Mouse (Mus musculus): ENCODE measurements around the gene Gm28038. TPM values are rescaled to one million over a fixed set of nuclear protein-coding genes. Genes with fewer than 3 reads are reported as not detected.

The Gm28038 gene
- total RNA-seq (2021) = not detected in 2 replicates
- long read RNA-seq = 0 reads

DNA sequence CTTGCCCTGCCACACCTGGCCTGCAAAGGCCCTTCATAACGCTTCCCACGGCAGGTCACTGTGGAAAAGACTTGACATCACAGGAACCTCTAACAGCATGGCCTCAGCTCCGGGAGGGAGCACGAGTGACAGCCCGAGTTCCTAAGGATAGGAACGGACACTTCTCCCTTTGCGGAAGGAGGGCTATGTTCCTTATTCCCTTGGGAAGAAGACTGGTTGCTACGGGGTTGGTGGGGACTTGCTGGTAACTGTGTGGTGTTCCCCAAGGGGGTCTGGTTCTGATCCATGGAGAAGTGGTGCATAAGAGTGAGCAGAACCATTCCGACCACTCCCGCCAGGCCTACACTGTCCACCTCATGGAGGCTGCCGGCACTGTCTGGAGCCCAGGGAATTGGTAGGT, at the start of gene Gm28038:
TSS of gene Gm28038 (plus strand) at position 301 of the 400 bp plus-strand sequence.
- no peak for DNase-seq

DNA sequence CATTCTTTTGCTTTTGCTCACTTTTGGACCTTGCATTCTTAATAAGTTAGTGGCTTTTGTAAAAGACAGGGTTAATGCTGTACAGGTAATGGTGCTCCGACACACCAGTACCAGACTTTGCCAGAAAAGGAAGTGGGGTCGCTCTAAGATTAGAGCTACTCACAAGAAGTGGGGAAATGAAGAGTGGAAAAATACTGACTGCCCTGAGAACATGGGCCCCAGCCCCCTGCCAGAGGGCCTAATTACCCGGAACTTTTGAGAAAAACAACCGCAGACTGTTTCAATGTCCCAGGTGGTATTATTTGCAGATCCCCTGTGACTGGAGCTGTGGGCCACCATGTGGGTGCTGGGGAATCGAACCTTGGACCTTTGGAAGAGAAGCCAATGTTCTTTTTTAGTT, 45.2 kb upstream of the Gm28038 start:
- no peak for DNase-seq

DNA sequence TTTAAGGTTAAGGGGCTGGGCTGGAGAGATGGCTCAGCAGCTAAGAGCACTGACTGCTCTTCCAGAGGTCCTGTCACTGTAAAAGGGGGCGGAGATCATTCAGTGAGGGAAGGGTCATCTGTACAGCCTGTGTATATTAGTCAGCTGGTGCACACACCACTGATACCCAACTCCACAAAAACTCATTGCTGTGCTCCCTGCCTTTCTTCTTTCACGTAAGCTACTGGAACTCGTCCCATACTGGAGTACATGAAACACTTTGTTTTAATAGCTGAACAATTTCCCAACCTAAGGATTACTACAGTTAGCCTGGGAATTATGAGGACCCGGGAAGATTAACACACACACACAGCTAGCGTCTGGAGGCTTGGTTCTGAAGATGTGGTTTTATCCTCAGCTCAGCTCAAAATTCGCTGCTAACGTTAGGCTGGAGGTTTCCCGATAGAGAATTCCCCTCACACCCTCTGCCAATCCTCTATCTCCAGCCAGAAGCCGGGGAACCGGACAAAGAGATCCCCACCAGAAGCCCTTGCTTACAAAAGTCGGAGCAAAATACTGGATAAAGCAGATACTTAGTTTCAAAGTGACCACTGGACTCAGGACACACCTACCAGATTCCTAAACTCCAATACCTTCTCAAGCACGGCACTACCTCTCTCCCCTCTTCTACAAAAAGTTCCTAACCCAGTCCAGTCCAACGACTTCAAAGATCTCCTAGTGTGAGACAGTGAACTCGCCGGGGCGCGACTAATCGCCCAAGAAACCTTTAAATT, 44.2 kb upstream of the Gm28038 start:
- DNase-seq = no peak

DNA sequence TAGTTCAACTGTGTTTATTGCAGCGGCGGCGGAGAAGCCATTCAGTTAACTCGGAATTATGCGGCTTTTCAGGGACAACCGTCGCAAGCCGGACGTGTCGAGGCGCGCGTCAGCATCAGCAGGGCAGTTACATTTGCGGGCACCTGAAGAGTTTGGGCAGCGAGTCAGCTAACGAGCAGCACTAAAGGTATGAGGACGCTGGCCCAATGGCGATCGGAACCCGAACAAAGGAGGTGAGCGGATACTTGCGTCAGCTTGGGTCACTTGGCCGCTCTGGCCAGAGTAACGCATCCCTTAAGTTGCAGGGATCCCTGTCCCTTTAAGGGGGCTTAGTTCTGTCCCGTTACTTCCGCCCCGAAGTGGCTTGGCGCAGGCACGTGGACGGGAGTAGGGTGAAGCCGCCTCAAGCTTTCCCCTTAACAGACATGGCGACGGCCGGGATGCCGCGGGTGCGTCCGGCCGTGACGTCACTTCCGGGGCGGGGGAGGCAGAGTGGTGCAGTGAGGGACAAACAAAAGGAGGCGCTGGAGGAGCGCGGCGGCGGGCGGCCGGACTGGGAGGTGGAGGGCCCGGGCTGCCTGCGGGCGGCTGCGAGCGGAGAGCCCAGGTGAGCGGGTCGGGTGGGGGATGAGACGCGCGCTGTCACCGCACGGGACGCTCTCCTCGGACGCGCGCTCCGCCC, 43.5 kb upstream of the Gm28038 start, which contains the start of gene Lrrc8a:
TSS of gene Lrrc8a (plus strand) at position 517 of the 682 bp plus-strand sequence.
- DNase-seq = peak; percentile 100

DNA sequence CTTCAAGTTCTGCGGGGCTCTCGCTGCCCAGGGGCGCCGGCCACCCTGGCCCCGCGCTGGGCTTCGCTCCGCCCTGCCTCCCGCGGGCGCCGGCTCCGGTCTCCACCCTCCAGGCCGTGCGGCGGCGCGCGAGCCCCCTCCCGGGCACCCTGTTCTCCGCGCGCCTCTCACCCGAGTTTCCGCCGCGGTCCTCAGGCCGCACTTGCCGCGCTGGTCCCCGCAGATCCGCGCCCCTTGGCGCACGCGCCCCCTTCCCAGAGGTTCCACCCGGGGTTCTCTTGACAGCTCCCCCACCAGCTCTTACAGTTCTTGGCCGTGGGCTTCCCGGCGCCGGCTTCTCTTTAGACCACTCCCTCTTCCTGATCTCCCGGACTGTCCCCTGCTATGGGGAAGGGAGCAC, 43.0 kb upstream of the Gm28038 start:
- DNase-seq = peak; percentile 81

DNA sequence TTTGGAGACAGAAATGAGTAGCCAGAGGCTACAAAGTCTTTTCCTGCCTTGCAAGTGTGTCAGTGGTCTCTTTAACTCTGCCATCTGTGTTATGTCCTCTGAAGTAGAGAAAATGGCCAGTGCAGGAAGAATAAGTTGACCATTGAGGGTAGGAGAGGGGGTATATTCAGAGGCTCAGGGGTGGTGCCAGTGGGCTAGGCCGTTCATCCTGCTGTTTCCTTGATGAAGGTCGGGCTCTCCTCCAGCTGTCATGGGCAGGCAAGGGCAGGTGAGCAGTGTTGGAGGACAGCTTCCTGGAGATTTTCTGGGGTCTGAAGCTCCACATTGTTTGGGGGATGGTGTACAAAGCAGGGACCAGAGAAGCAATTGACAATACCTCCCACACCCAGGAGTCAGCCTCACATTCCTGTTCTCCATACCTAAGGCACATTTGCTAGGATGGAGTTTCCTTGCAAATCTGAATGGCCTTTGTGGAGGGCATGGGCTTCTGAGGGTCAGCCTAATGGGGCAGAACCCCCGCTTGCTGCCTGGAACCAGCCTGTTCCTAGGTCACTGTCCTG, 41.9 kb upstream of the Gm28038 start:
- DNase-seq = no peak

DNA sequence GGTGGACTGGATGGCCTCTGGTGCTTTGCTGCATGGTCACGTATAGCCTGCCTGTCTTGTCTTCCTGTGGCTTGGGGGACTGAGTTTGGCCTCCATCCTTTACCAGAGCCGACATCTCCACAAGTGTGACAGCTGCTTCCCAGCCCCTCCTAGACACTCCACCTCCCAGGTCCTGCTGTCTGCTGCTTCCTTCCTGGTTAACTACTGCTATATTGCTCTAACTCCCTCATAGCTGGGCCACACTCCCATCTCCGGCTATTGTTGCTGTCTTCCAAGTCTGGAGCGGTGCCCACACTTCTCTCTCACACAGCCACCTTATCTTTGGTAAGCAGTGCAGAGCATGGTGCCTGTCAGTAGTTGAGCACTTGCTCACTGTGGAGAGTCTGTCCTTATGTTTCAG, 41.1 kb upstream of the Gm28038 start:
- DNase-seq = no peak

DNA sequence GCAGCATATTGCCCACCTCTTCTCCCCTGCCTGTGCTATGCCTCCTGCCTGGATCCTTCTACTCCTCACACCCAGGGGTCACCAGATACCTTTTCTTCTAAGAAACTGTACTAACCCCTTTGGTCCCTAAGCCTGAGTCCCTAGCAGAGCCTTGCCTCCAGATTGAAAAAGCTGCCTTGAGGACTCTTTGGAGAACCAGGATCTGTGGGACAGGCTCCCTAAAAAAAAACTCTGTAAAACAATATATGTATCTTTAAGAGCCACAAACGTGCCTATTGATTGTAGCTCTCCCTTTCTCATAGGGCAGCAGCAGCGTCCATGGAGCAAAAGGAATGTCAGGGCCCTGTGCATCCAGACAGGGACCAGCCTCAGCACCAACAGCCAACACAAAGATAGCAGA, 40.6 kb upstream of the Gm28038 start, which contains the start of gene Gm28035:
TSS of gene Gm28035 (plus strand) at position 301 of the 400 bp plus-strand sequence.
- no peak for DNase-seq

DNA sequence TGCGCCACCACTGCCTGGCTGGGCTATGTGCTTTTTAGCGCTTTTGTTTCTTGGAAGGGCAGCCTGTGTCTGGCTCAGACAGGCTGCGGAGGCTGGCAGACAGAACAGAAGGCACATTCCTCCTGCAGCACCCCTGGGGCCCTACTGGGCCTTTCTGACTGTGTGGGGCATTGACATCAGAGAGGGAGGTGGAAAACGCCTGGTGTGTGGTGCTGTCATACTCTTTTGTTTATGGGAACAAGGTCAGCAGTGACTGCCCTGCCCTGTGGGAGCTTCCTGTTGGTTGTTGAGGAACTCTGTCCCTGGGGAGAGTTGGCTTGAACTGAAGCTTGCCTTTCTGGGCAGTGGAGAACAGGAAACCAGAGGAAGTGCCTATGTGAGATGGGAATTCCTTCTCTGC, 38.3 kb upstream of the Gm28038 start:
- DNase-seq = peak; percentile 59

DNA sequence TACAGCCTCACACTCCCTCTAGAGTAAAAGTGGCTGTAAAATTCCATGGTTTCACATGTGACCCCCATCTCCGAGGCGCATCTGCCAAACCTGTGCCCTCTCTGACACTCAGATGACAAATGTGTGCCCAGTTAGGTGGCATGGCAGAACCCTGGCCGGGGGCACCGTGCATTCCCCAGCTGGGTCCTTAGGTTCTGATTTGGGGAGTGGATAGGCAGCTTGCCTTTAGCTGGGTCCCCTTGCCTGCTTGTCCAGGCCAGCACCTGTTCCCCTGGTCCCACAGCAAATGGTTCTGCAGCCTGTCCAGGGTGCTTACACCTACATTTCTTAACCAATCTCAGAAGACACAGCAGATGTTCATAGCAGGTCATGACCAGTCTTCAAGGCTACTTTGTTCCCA, 37.5 kb upstream of the Gm28038 start:
- no peak for DNase-seq

DNA sequence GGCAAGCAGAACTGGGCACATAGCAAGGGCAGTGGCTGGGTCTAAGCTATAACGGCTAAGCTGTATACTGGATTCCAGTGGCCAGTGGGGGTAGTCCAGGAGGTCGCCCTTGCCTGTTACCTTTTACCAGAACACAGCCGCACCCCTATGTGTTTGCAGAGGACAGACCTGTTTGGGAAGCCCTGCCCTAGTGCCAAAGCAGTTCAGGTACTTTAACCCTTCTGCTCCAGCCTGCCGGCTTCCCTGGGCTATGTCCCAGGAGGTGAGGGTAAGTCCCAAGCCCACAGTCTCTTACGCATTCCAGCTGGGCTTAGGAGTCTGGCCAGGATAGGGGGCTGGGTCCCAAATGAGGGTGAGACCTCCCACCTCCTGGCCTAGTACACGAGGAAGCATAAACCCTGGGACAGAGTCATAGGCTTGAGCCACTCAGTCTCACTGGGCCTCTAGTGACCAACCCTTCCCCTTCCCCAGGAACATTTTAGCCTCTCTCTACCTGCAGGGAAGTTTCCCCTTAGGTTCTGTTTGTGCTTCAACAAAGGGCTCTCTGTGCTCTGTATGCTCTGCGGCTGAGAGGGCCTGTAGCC, 36.2 kb upstream of the Gm28038 start:
- no peak for DNase-seq

DNA sequence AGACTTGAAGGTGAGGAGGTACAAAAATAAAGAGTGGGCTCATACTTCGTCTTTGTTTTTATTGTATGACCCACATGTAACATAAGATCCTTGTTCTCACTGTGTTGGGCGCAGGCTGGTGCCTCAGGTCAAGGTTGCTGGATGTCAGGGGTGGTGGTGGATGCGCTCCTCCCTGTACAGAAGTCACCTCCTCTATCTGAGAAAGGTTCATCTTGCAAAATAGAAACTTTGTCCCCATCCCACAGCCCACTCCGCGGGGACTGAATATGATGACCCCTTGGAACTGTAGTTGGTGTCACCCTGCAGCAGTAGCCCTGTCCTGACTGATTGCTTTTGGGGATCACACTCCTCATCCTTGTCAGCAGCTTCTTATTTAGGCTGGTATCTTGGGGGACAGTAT, 33.8 kb upstream of the Gm28038 start:
- DNase-seq = no peak

DNA sequence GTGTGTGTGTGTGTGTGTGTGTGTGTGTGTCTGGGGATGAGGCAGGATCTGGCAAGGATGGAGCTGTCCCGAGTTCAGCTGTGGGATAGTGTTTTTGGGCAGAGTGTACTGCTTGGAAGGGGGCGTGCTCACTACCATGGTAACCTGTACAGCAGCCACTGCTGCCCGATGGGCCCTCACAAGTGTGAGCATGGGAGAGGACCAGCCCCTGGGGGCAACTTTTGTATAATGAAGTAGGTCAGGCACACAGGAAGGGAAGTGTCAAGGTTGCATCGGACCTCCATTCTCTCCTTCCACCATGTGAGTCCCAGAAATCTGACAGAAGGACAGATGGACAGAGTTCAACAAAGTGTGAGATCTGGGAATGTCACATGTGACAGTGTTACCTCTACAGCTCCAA, 33.2 kb upstream of the Gm28038 start:
- no peak for DNase-seq

DNA sequence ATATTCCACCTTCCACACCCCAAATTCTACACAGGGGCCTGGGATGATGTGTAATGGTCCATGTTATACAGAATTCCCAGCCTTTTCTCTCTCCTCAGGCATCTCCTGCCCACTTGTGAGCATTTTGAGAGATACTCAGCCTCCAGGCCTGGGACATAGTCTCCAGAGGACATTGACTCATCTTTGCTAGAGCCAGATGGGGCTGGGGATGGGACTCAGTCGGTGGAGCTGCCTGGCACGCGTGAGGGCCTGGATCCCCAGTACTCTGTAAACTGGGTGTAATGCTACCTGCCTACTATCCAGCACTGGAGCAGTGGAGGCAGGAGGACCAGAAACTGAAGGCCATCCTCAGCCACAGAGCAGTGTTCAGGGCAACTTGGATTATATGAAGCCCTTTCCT, 31.7 kb upstream of the Gm28038 start:
- no peak for DNase-seq

DNA sequence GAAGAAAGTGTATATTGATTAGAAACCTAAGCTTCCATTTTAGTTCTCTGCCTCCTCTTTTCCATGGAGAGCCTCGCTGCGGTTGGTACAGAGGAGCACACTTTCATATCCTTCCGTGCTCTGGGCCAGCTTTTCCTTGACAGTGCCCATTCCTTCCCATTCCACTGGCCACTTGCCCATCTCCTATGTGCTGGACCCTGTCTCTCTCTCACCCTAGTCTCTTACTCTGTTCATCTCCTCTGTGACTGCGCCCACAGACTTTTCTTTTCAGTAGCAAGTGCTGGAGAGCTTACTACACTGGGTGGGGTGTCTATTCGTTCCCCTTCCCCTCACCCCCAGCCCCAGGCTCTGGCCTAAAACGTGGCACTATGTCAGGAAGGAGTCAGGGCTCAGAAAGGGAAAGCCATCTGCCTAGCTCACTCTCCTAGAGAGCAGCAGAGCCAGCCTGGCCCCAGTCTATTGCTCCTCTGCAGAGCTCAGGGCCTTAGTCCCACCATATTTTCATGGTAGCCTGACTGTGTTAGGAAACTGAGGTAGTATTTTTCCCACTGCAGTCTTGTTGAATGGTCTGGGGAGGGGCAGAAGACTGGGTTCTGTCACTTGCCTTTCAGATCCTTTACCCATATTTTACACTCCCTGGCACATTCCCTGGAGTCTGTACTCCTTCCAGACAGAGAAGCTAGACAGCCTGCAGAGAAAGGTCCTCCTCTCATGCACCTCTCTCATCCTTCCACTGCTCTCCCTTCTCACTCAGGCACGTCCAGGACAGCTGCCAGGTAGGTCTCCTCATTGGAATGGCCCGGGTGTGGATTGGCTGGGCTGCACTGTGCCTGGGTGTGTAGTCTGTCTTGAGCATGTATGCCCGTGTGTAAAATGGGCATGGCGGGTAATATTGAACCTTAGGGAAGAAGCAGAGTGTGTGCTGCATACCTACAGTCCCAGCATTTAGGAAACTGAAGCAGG, 30.4 kb upstream of the Gm28038 start:
- DNase-seq = no peak

DNA sequence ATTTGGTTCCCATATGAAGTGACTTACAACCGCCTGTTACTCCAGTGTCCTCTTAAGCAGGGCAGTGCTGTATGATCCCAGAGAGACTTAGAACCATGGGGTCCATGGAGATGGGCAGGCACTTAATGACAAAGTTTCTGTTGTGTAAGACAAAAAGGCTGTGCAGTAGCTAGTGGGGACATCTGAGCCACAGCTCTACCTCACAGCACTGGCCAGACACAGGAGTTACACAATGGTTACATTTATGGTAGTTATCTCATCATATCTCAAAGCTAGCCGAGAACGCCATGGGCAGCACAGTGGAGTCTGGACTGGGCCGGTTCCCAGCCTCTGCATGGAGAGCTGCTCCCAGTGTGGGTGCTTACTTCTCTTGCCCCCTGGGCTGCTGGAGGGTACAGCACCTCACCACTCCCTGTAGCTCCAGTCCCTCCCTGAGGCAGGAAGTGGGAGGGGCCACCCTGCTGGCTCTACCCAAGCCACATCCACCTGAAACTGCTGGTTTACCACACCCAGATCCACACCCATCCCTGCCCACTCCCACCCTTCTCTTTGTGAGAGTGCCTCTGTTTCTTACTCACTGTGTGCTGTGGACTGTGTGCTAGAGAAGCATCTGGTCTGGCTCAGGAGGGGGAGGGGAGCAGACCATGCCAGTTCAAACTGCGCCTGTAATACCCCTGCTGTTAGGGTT, 29.3 kb upstream of the Gm28038 start:
- no peak for DNase-seq

DNA sequence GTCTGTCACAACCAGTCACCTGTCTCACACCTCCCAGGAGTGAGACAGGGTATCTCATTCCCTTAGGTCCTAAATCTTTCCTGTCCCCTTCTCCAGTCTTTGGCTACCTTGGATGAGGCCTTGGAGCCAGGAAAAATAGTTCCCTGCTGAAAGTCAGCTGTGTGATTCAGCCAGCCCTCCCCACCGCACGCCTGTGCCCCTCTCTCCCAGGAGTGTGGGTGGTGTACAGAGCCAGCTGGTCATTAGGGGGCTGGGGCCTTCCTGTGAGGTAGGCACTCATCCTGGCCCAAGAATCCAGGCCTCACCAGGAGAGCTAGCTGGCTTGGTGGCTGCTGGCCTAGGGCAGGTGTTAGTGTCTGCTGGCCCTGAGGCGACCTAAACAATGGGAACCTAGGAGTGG, 28.3 kb upstream of the Gm28038 start:
- peak; percentile 49 for DNase-seq

DNA sequence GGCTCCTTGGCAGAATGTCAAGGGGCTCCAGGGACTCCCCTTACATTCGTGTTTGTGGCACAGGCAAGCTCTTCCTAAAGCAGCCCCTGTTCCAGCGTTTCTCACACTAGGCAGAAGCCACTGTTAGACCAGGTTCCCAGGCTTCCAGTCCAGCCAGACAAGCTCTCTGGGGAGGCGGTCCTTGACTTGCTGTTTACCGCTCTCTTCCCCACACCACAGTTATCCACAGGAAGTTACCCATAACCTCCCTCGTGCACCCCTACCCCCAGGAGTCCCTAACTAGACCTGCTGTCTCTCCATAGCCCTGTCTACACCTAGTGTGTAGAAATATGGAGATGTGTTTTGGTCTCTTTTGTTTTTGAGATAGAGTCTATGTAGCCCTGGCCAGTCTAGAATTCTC, 27.0 kb upstream of the Gm28038 start:
- no peak for DNase-seq

DNA sequence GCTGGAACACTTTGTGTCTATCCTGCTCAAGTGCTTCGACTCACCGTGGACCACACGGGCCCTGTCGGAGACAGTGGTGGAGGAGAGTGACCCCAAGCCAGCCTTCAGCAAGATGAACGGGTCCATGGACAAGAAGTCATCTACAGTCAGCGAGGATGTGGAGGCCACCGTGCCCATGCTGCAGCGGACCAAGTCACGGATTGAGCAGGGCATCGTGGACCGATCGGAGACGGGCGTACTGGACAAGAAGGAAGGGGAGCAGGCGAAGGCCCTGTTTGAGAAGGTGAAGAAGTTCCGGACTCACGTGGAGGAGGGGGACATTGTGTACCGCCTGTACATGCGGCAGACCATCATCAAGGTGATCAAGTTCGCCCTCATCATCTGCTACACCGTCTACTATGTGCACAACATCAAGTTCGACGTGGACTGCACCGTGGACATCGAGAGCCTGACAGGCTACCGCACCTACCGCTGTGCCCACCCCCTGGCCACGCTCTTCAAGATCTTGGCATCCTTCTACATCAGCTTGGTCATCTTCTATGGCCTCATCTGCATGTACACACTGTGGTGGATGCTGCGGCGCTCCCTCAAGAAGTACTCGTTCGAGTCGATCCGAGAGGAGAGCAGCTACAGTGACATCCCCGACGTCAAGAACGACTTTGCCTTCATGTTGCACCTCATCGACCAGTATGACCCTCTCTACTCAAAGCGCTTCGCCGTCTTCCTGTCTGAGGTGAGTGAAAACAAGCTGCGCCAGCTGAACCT, 25.0 kb upstream of the Gm28038 start:
- no peak for DNase-seq

DNA sequence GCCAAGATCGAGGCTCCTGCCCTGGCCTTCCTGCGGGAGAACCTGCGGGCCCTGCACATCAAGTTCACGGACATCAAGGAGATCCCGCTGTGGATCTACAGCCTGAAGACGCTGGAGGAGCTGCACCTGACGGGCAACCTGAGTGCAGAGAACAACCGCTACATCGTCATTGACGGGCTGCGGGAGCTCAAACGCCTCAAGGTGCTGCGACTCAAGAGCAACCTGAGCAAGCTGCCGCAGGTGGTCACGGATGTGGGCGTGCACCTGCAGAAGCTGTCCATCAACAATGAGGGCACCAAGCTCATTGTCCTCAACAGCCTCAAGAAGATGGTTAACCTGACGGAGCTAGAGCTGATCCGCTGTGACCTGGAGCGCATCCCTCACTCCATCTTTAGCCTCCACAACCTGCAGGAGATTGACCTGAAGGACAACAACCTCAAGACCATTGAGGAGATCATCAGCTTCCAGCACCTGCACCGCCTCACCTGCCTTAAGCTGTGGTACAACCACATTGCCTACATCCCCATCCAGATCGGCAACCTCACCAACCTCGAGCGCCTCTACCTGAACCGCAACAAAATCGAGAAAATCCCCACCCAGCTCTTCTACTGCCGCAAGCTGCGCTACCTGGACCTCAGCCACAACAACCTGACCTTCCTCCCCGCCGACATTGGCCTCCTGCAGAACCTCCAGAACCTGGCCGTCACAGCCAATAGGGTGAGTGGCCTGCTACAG, 24.1 kb upstream of the Gm28038 start:
- DNase-seq = no peak

Measured in adrenal gland, postnatal 25 days (tissue).